Mouse (Mus musculus): ENCODE results near the gene Sf1. TPM values are rescaled to one million over a fixed set of nuclear protein-coding genes. Genes with fewer than 3 reads are reported as not detected.

Sf1 gene
- total RNA-seq, 2 experiments from 2014 or later: 166 to 186 TPM

DNA sequence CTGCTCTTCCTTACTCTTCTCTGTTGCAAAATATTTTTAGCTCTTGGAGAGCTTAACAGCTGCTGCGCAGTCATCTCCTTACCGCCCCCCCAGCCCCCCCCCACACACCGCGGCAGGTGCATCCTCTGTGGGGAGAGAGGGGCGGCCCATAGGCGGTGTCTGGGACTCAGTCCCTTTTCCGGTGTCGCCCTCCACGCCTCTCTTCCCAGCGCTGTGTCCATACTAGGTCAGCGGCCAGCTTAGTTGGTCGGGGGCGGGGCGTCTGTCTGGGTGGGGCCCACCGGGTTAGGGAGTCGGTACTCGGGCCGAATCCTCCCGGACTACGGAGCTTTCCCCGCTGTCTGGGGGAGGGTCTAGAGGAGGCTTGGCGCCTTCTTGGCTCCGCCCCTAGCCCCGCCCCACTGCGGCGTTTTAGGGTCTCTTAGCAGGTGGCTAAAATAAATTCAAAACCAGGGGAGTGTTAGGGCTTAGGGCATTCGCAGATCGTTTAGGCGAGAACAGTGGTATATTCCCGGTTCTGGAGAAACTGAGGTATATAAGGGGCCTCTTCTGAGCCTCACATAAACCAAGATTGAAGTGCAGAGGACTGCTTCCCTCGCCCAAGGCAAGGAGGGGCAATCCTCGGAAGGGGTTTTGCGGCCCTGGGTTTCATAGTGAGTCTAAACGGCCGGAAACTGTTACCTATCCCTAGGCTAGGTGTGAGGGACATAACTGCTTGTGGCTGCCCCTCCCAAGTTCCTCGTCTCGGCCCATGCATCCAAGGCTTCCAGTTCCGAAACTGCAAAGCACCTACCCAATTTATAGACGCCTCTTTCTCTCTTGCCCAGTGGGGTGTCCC lies 35.2 kb downstream of the Sf1 start:
- peak; percentile 79 for DNase-seq

DNA sequence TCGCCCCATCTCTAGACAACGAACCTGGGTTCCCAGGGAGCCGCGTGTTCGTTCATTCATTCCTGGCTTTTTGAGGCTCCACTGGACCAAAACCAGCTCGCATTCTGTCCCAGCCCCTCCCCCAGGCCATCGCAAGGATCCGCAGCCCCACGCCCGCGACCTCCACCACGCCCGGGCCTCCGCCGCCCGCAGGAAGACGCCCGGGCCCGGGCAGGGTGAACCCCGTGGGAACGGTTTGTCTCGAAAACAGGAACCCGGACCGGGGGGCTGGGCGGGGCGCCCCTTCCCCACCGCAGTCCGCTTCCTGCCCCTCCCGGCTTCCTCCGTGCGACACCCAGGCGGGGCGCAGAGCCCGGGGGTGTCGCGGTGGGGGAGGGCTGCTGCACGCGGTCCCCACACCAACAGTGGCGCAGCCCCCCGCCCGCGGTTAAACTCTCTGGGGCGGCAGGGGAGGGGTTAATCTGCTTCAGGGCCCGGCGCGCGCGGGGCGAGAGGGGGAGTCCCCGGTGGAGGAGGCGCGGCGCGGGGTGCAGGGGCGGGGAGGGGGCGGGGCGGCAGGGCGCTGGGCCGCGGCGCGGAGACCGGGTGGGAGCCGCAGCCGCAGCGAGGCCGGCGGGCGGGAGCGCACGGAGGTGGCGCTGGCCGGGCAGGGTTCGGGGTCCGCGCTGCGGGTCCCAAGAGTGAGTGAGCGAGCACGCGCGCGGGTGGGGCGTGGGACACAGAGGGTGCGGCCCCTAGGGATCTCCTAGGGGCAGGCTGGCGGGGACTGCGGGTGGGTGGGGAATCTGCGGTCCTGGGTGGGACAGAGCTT lies 36.0 kb downstream of the Sf1 start, which contains the start of gene Rasgrp2:
Rasgrp2 (plus strand) TSS at position 56 of the 811 bp plus-strand sequence.
- DNase-seq: peak; percentile 66

DNA sequence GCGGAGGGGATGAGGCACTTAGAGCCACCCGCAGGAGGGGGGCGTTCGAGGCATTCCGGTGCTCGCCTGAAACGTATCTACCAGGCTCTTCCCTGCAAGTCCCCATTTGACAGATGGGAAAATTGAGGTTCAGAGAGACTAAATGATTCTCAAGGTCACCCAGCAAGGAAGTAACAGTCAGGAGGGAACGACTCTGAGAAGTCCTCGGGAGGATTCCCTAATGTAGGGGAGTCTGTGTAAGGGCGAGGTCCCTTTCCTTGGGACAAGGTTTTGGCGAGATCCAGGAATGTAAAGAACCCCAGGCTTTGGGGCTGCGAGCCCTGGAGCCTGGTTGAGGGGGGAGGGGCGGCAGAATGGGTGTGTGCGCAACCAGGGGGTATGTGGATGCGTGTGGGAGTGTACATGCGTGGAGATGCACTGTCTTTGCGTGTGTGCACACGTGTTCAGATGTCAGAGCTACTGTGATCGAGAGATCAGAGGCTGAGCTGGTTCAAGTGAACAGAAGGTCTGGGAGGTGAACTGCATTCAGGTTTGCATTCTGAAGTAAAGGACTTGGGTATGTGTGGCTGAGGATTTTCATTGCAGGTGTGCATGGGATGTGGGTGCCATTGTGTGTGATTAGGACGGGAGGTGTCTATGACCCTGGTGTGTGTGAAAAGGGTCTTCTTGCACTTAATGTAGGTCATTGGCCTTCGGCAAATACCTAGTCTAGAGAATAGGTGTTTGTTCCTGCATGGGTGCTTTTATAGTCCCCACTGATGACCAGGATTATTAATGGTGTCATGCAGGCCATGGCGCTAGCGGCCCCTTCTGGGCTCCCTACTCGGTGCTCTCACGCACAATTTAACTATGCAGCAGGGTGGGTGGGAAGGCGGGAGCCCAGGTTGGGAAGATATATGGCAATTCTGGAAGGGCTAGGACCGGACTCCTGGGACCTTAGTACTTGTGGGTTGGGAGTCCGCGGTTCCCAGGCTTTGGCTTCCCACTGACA lies 36.9 kb downstream of the Sf1 start:
- no peak for DNase-seq

- DNase-seq: peak; percentile 91
Observed at GRCm38 (mm10) chr19:6401131-6401815, 37.8 kb downstream of the Sf1 start.

DNA sequence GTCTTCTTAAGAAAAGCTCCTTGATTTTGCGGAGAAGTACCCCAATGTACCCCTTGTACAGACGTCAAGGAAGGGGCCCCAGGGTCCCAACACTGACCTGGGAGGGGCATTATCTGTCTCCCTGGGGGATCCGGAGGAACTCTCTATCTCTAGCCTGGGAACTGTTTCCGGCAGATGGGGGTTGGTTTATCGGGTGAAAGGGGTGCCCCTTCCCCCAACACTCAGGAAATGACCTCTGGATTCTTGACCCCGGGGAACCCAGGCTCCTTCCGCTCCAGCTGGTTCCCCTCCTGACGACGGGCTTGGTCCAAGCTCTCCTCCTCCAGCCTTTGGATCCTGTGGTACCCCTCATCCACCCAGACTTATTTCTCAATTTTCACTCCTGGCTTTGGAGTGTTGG lies 38.5 kb downstream of the Sf1 start:
- no peak for DNase-seq

DNA sequence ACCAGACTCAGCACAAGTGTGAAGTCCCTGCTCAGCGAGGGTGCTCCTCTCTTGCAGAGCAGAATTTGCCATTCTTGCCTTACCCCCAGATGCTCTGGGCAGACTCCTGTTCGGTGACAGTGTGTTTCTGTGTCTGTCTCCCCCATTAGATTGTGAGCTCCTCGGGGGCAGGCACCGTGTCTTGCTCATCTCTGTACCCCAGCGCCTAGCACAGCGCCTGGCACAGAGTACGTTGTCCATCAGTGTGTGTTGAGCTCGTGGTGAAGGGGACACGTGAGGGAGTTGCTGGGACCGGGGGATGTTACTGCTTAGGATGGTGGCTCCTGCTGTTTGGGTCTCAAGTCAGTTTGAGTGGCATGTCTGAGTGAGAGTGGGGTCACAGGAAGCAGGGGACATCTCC lies 40.4 kb downstream of the Sf1 start:
- no peak for DNase-seq

GRCm38 (mm10) chr19:6405433-6405832 lies 41.9 kb downstream of the Sf1 start:
- no peak for DNase-seq

DNA sequence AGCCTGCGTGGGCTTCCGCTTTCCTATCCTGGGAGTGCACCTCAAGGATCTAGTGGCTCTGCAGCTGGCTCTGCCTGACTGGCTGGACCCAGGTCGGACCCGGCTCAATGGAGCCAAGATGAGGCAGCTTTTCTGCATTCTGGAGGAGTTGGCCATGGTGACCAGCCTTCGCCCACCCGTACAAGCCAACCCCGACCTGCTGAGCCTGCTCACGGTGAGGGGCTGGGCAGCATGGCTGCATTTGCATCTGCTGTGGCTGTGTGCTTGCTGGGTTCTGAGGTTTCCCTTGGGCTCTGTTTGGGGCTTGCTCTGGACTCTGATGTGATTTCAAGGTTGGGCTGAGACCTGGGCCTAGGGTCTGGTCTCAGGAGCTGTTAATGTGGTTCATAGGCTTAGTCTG lies 43.6 kb downstream of the Sf1 start:
- DNase-seq: no peak

DNA sequence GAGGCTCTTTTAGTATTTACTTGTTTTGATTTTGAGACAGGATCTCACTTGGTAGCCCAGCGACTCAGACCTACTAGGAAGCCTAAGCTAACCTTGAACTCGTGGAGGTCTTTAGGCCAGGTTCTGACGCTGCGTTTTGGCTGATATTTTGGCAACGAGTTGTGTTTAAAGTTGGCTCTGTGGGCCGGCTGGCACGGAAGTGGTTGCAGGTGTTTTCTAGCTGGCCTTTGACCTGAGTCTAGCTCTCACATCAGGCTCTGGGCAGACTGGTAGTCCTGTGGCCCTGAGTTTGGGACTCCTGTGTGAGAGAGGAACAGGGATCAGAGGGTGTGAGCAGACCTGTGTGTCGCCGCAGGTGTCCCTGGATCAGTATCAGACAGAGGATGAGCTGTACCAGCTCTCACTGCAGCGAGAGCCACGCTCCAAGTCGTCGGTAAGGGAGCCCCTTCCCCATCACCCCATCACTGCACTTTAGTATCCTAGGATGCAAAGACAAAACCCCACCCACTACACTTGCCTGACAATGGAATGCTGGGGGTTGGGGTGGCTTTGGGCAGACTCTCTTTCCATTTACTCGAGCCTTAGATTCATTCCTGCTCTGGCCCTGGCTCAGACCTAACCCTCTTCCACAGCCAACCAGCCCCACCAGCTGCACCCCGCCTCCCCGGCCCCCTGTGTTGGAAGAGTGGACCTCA lies 44.5 kb downstream of the Sf1 start:
- DNase-seq: no peak

DNA sequence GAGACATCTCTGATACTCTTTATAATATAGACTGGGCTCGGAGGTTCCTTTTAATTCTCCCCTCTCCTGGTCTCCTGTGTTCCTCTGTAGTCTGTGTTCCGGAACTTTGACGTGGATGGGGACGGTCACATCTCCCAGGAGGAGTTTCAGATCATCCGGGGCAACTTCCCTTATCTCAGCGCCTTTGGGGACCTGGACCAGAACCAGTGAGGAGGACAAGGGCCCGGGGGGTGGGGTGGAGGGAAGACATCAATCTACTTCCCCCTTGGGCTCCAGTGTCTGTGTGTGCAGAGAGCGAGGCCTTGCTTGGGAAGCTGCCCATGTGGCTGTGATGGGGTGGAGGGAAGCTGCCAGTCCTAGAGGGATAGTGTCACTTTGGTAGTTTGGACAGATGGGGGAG lies 45.3 kb downstream of the Sf1 start:
- DNase-seq: no peak

- no peak for DNase-seq
Observed at GRCm38 (mm10) chr19:6409176-6409575, 45.7 kb downstream of the Sf1 start.

GRCm38 (mm10) chr19:6409936-6410335 lies 46.4 kb downstream of the Sf1 start:
- DNase-seq: no peak

DNA sequence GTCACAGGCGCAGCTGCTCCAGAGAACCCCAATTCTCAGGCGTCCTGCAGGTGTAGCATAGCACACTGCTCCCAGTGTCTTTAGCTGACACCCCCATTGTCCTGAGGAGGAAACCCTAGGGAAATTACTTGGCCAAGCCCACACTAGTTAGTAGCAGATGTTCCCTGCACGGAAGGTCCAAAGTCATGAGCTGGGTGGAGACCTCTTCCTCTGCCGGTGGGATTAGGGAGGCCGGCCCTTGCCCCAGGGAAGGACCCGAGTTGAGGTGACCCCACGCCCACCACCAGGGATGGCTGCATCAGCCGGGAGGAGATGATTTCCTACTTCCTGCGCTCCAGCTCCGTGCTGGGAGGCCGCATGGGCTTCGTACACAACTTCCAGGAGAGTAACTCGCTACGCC lies 49.3 kb downstream of the Sf1 start:
- DNase-seq: no peak

DNA sequence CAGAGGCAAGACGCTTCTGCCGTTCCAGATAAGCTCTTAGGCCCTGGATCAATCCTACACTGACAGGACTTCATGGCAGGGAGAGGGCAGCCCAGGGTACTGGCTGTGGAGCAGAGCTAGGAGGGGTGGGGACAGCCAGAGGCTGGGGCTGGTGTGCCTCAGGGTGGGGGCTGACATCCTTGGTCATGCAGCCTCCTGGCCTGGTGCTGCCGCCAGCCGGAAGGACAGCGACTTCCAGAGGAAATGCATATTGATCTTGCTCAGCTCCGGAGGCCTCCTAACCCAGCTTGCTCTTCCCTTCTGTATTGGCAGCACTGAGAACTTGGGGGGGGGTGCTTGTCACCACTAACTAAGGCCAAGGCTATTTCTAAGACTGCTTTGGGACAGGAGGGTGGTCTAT lies 52.0 kb downstream of the Sf1 start:
- DNase-seq: no peak

- DNase-seq: no peak
Observed at GRCm38 (mm10) chr19:6416124-6416770, 52.8 kb downstream of the Sf1 start.

GRCm38 (mm10) chr19:6416894-6417761 lies 53.6 kb downstream of the Sf1 start:
- DNase-seq: no peak

GRCm38 (mm10) chr19:6418233-6418879 lies 54.9 kb downstream of the Sf1 start, which contains the start of gene Nrxn2:
Nrxn2 (plus strand) TSS chr19:6418731.
- DNase-seq: peak; percentile 90

DNA sequence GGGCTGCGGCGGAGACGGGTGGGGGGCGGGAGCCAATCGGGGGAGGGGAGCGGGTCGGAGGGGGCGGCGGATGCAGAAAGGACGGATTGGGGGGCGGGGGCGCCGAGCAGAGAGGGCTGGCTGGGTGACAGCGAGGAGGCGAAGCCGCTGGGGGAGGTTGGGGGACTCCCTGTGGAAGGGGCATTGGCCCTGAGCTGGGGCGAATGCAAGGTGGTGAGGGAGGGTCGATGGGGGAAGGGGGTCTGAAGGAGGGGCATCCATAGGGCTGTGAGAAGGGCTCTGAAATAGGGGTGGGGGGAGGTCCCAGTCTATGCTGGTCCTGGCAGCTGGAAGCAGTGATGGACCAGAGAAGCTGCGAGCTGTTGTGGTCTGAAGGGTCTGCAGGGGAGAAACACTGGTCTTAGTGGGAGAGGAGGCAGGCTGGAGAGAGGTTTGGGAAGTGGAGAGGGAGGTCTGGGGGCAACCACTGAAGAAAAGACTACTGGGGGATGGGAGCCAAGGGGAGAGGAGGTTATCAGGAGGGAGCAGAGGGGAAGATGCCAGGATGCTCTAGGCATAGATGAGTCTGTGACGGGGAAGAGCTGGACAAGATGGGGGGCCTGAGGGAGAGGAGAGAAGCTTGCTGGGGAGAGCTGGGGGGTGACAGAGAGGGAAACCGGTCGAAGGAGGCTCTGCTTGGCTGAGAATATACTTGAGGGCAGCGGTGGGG lies 55.6 kb downstream of the Sf1 start:
- DNase-seq: no peak
